In genomic region chr17:65845423-65845822, GRCm38 (mm10) we compare ENCODE assay signal across 22 mouse cellular contexts. TPM values are rescaled to one million over a fixed set of nuclear protein-coding genes. Genes with fewer than 3 reads are reported as not detected.
DNase-seq lines count a peak whose midpoint lies in the region; ATAC-seq and TF ChIP-seq lines count a peak whose summit lies in the region.
"Had no signal": no experiment of that assay in that cellular context is flagged by ENCODE, and none has a peak within 500 bp of the region (broad histone marks: within the 10 kb centered on the region; RNA-seq: fewer than 3 reads in every experiment).

No protein-coding gene starts in this region.

- no peak overlapping the region for H3K9ac ChIP-seq in hindbrain, embryonic 13.5 days
- no peak overlapping the region for H3K9ac ChIP-seq in hindbrain, embryonic 12.5 days
- H3K9ac ChIP-seq in midbrain, embryonic 11.5 days (ENCODE audit: low read length) = no peak overlapping the region
- no peak overlapping the region for H3K9ac ChIP-seq in midbrain, embryonic 14.5 days (replicated peaks; ENCODE audit: low read length)

- H3K27ac ChIP-seq in hindbrain, embryonic 13.5 days = peak overlapping the region; percentile 6; the same call in 1 of the 2 replicates
- no peak overlapping the region for H3K27ac ChIP-seq in hindbrain, embryonic 12.5 days
- no peak overlapping the region for H3K27ac ChIP-seq in midbrain, embryonic 11.5 days (ENCODE audit: low read depth, low read length)
- no peak overlapping the region for H3K27ac ChIP-seq in midbrain, embryonic 14.5 days (replicated peaks; ENCODE audit: low read depth, low read length)

- WGBS in hindbrain, embryonic 13.5 days = 92% methylated on average over 6 of the region's 6 CpGs
- WGBS in hindbrain, embryonic 12.5 days = 94% methylated on average over 6 of the region's 6 CpGs
- 94% methylated on average over 6 of the region's 6 CpGs for WGBS in midbrain, embryonic 11.5 days
- 91% methylated on average over 6 of the region's 6 CpGs for WGBS in midbrain, embryonic 14.5 days

- peaks cover 10% of the 10 kb centered on the region for H3K4me1 ChIP-seq in hindbrain, embryonic 13.5 days (replicated peaks)
- H3K4me1 ChIP-seq in hindbrain, embryonic 12.5 days = no peaks in the 10 kb centered on the region
- H3K4me1 ChIP-seq in midbrain, embryonic 11.5 days (ENCODE audit: control insufficient read depth, insufficient read depth, low read length) = no peaks in the 10 kb centered on the region
- H3K4me1 ChIP-seq in midbrain, embryonic 14.5 days (ENCODE audit: control insufficient read depth, insufficient read depth, low read length) = no peaks in the 10 kb centered on the region

- H3K27me3 ChIP-seq in hindbrain, embryonic 13.5 days = no peaks in the 10 kb centered on the region
- no peaks in the 10 kb centered on the region for H3K27me3 ChIP-seq in hindbrain, embryonic 12.5 days
- H3K27me3 ChIP-seq in midbrain, embryonic 11.5 days (ENCODE audit: control insufficient read depth, insufficient read depth, low read length) = no peaks in the 10 kb centered on the region
- no peaks in the 10 kb centered on the region for H3K27me3 ChIP-seq in midbrain, embryonic 14.5 days (ENCODE audit: control insufficient read depth, insufficient read depth, low read length)
- no peaks in the 10 kb centered on the region for H3K27me3 ChIP-seq in myocyte (ENCODE audit: control insufficient read depth, insufficient read depth, insufficient read length)
- H3K27me3 ChIP-seq: CH12.LX, Patski had no signal

- peak; percentile 80 for DNase-seq in heart, adult 11 months
- DNase-seq in heart, adult 8-10 months (ENCODE audit: low spot score) = no peak
- DNase-seq in midbrain, embryonic 11.5 days (ENCODE audit: low spot score, missing footprints) = peak; percentile 70
- DNase-seq in midbrain, embryonic 14.5 days = no peak
- DNase-seq in ovary, postnatal 36 days (ENCODE audit: low spot score) = no peak
- DNase-seq: adrenal gland, adult 2 months; adrenal gland, adult 8-10 months; adrenal gland, postnatal 10 days; adrenal gland, postnatal 14 days; adrenal gland, postnatal 25 days; adrenal gland, postnatal 36 days; B cell, adult 2 months; cerebellum, adult 11 months; cerebellum, adult 11-12 months had no signal

- H3K9me3 ChIP-seq in hindbrain, embryonic 13.5 days = no peaks in the 10 kb centered on the region
- no peaks in the 10 kb centered on the region for H3K9me3 ChIP-seq in hindbrain, embryonic 12.5 days (replicated peaks)
- H3K9me3 ChIP-seq in midbrain, embryonic 11.5 days (ENCODE audit: control insufficient read depth, low read length) = no peaks in the 10 kb centered on the region
- H3K9me3 ChIP-seq in midbrain, embryonic 14.5 days (ENCODE audit: control insufficient read depth, low read length) = no peaks in the 10 kb centered on the region
- H3K9me3 ChIP-seq: G1E had no signal

- no peaks in the 10 kb centered on the region for H3K79me2 ChIP-seq in myocyte (ENCODE audit: control insufficient read depth, insufficient read depth)

- no peak overlapping the region for H3ac ChIP-seq in myocyte (ENCODE audit: control insufficient read depth, insufficient read length)

- ATAC-seq in hindbrain, embryonic 13.5 days (ENCODE audit: low FRiP score) = no peak
- no peak for ATAC-seq in hindbrain, embryonic 12.5 days (ENCODE audit: low FRiP score)
- no peak for ATAC-seq in midbrain, embryonic 11.5 days (ENCODE audit: low FRiP score)
- ATAC-seq in midbrain, embryonic 14.5 days (ENCODE audit: low FRiP score, low TSS enrichment) = no peak
- ATAC-seq: activated CD4-positive, CD25-positive, alpha-beta regulatory T cell, adult 4 months; CD4-positive, CD25-positive, alpha-beta regulatory T cell, adult 4 months; Patski had no signal

- TF ChIP-seq POLR2A in myocyte (IDR thresholded peaks at IDR 0.05; ENCODE audit: insufficient read length, low read depth) = no peak

- H3K4me2 ChIP-seq in hindbrain, embryonic 13.5 days = no peak overlapping the region
- H3K4me2 ChIP-seq in hindbrain, embryonic 12.5 days (replicated peaks) = no peak overlapping the region
- no peak overlapping the region for H3K4me2 ChIP-seq in midbrain, embryonic 11.5 days
- no peak overlapping the region for H3K4me2 ChIP-seq in midbrain, embryonic 14.5 days (ENCODE audit: low read length)
- no peak overlapping the region for H3K4me2 ChIP-seq in myocyte (ENCODE audit: low read depth)

- no peak overlapping the region for H3K4me3 ChIP-seq in hindbrain, embryonic 13.5 days
- H3K4me3 ChIP-seq in hindbrain, embryonic 12.5 days = no peak overlapping the region
- H3K4me3 ChIP-seq in midbrain, embryonic 11.5 days (ENCODE audit: low read depth, low read length) = no peak overlapping the region
- H3K4me3 ChIP-seq in midbrain, embryonic 14.5 days (replicated peaks; ENCODE audit: low read depth, low read length) = no peak overlapping the region
- no peak overlapping the region for H3K4me3 ChIP-seq in myocyte

- H3K36me3 ChIP-seq in hindbrain, embryonic 13.5 days = peaks cover 69% of the 10 kb centered on the region
- peaks cover 64% of the 10 kb centered on the region for H3K36me3 ChIP-seq in hindbrain, embryonic 12.5 days
- H3K36me3 ChIP-seq in midbrain, embryonic 11.5 days (ENCODE audit: control insufficient read depth, insufficient read depth, low read length) = peaks cover 6% of the 10 kb centered on the region
- H3K36me3 ChIP-seq in midbrain, embryonic 14.5 days (ENCODE audit: control insufficient read depth, insufficient read depth, low read length) = peaks cover 82% of the 10 kb centered on the region
- peaks cover 20% of the 10 kb centered on the region for H3K36me3 ChIP-seq in myocyte (ENCODE audit: control insufficient read depth, insufficient read depth)

TF ChIP-seq in myocyte, 11 proteins besides CTCF, POLR2A, EP300 and RAD21:
- peak; percentile 52 for TF ChIP-seq POLR2AphosphoS2 (IDR thresholded peaks at IDR 0.05; ENCODE audit: insufficient read length, low read depth)
- TF ChIP-seq SRF (IDR thresholded peaks at IDR 0.05; ENCODE audit: control insufficient read depth, insufficient read length, low read depth) = no peak
- TF ChIP-seq MYOG (IDR thresholded peaks at IDR 0.05; ENCODE audit: control insufficient read depth in 1 of 3, insufficient read depth in 1 of 3, insufficient read length in 2 of 3, low read depth in 2 of 3) = no peak
- TF ChIP-seq CEBPB (IDR thresholded peaks at IDR 0.05; ENCODE audit: insufficient read depth, poor library complexity, severe bottlenecking) = no peak
- no peak for TF ChIP-seq MAX (IDR thresholded peaks at IDR 0.05; ENCODE audit: low read depth)
- TF ChIP-seq TCF3 (IDR thresholded peaks at IDR 0.05; ENCODE audit: insufficient read length, low read depth) = no peak

RNA-seq across cellular contexts. Expression of gene Ralbp1, which starts 40.2 kb away (rescaled TPM):
- 10 to 100 TPM; 33.6 to 42.3 (median 34.1) TPM for total RNA-seq in heart, adult 8-10 months (2022)
- polyA plus RNA-seq in hindbrain, embryonic 13.5 days (2015; fragmentation: Nextera tagmentation; extraction: Ambion mirVana) = 56.1 and 58.3 TPM in 2 replicates
- 49.3 and 50.9 TPM in 2 replicates for polyA plus RNA-seq in hindbrain, embryonic 12.5 days (2016; fragmentation: Nextera tagmentation; extraction: Ambion mirVana)
- polyA plus RNA-seq in midbrain, embryonic 11.5 days (2014; fragmentation: Nextera tagmentation; extraction: Ambion mirVana) = 39.5 and 45.4 TPM in 2 replicates
- 38.5 and 54.0 TPM in 2 replicates for polyA plus RNA-seq in midbrain, embryonic 14.5 days (2014; fragmentation: Nextera tagmentation; extraction: Ambion mirVana)
- 24.5 TPM for polyA plus RNA-seq in myocyte (2012; fragmentation: generic; extraction: Trizol)

Comparison
In these comparisons a context has a peak if more than half of its experiments do, and no peak if none do; other contexts are left out.
1. DNase-seq: peak in heart, adult 11 months (single experiment) and midbrain, embryonic 11.5 days (single experiment); none in heart, adult 8-10 months (single experiment), midbrain, embryonic 14.5 days (single experiment) and ovary, postnatal 36 days (single experiment).